Mouse (Mus musculus) lung, embryonic 14.5 days (tissue): Measurements from ENCODE around the gene Pold4. TPM values are rescaled to one million over a fixed set of nuclear protein-coding genes. Genes with fewer than 3 reads are reported as not detected.
"Not testable (repeated sequence)": the region's sequence is repeated elsewhere in the genome, so short reads cannot be mapped to it uniquely, and the experiment has no call there.

Experiments used
- ATAC-seq: fragments of 200-750 bp; cut with Nextera tagmentation; 2 replicates; pipeline ENCODE4 v1.8.0; 2017; ENCODE audit warnings: mild to moderate bottlenecking, moderate TSS enrichment, moderate library complexity; ENCODE audit not compliant: insufficient read depth
- DNase-seq: peaks from one replicate; pipeline ENCODE4 v3.0.0-alpha.2; 2015
- H3K27ac ChIP-seq: fragments of 300-500 bp; sonication (generic); 2 replicates; pipeline ENCODE4 v1.5.1; 2014; ENCODE audit warnings: low read depth, mild to moderate bottlenecking, moderate library complexity
- H3K27me3 ChIP-seq: fragments of 300-500 bp; sonication (generic); 2 replicates; pipeline ENCODE4 v1.6.1; 2014; ENCODE audit warnings: low read length, control low read depth; ENCODE audit not compliant: insufficient read depth
- H3K36me3 ChIP-seq: fragments of 300-500 bp; sonication (generic); 2 replicates; pipeline ENCODE4 v1.6.1; 2014; ENCODE audit warnings: control low read depth; ENCODE audit not compliant: insufficient read depth
- H3K4me1 ChIP-seq: fragments of 300-500 bp; sonication (generic); 2 replicates; pipeline ENCODE4 v1.6.1; 2014; ENCODE audit warnings: antibody characterized with exemption, control low read depth; ENCODE audit not compliant: insufficient read depth
- H3K4me2 ChIP-seq: fragments of 300-500 bp; sonication (generic); 2 replicates; pipeline ENCODE4 v1.6.1; 2014; ENCODE audit warnings: mild to moderate bottlenecking
- H3K4me3 ChIP-seq: fragments of 300-500 bp; sonication (generic); 2 replicates; pipeline ENCODE4 v1.5.1; 2014; ENCODE audit warnings: low read depth, low read length
- H3K9ac ChIP-seq: fragments of 300-500 bp; sonication (generic); 2 replicates; pipeline ENCODE4 v1.6.1; 2014
- H3K9me3 ChIP-seq: fragments of 300-500 bp; sonication (generic); 2 replicates; pipeline ENCODE4 v1.6.1; 2016; ENCODE audit warnings: low read depth, low read length, control low read depth
- CTCF ChIP-seq: IDR thresholded peaks from 2 replicates; pipeline ENCODE4 v1.5.1; 2016; ENCODE audit warnings: antibody characterized with exemption, low read depth
- WGBS: fragments of 180-500 bp; shearing (Covaris S2); extraction: QIAGEN DNeasy Blood & Tissue Kit; methylation state at CpG from one replicate; pipeline ENCODE4 v1.1.7; 2014; 5-methylcytosine and 5-hydroxymethylcytosine counted together
- polyA plus RNA-seq: library from polyadenylated mRNA; unstranded; fragments of >200 nt; fragmentation: Nextera tagmentation; extraction: Ambion mirVana; gene quantifications from 2 replicates; pipeline ENCODE4 v1.2.1, GENCODE M21; 2014

The Pold4 gene
- polyA plus RNA-seq, 1 experiment from 2014 or later, result 22.8 TPM

GRCm38 (mm10) chr19:4242416-4242815 is 10.7 kb downstream of the Pold4 start:
- H3K4me1 ChIP-seq, result no peaks in the 10 kb centered on the region
- H3K4me2 ChIP-seq, result no peak overlapping the region
- WGBS, result 56% methylated on average over 3 of the region's 3 CpGs
- no peaks in the 10 kb centered on the region for H3K9me3 ChIP-seq
- DNase-seq (no peak), ATAC-seq (no peak)
- no peak for TF ChIP-seq CTCF
- H3K4me3 ChIP-seq, result no peak overlapping the region
- no peaks in the 10 kb centered on the region for H3K27me3 ChIP-seq
- H3K36me3 ChIP-seq, result no peaks in the 10 kb centered on the region
- no peak overlapping the region for H3K9ac ChIP-seq
- no peak overlapping the region for H3K27ac ChIP-seq

GRCm38 (mm10) chr19:4244775-4245174 is 13.1 kb downstream of the Pold4 start:
- H3K4me1 ChIP-seq, result no peaks in the 10 kb centered on the region
- DNase-seq (no peak), ATAC-seq (no peak)
- no peaks in the 10 kb centered on the region for H3K9me3 ChIP-seq
- H3K27ac ChIP-seq, result no peak overlapping the region
- H3K27me3 ChIP-seq, result no peaks in the 10 kb centered on the region
- H3K36me3 ChIP-seq, result no peaks in the 10 kb centered on the region
- 75% methylated on average over 6 of the region's 6 CpGs for WGBS
- TF ChIP-seq CTCF, result no peak
- H3K4me3 ChIP-seq, result no peak overlapping the region
- H3K9ac ChIP-seq, result no peak overlapping the region
- H3K4me2 ChIP-seq, result no peak overlapping the region

GRCm38 (mm10) chr19:4247010-4247409 is 15.3 kb downstream of the Pold4 start:
- Histone ChIP-seq H3K9me3 (no peaks in the 10 kb centered on the region), H3K4me1 (no peaks in the 10 kb centered on the region), H3K9ac (no peak overlapping the region), H3K27ac (no peak overlapping the region), H3K4me2 (no peak overlapping the region), H3K4me3 (no peak overlapping the region), H3K36me3 (no peaks in the 10 kb centered on the region), H3K27me3 (no peaks in the 10 kb centered on the region)
- TF ChIP-seq CTCF, result peak; percentile 48
- DNase-seq (peak; percentile 32), ATAC-seq (no peak)
- WGBS, result 50% methylated on average over 1 of the region's 1 CpGs

- not testable (repeated sequence) for H3K9ac ChIP-seq, H3K27me3 ChIP-seq, ATAC-seq, H3K36me3 ChIP-seq, H3K4me1 ChIP-seq, DNase-seq, H3K4me2 ChIP-seq, H3K27ac ChIP-seq, H3K4me3 ChIP-seq, H3K9me3 ChIP-seq
- WGBS, result 40% methylated on average over 1 of the region's 1 CpGs
These were observed 17.0 kb downstream of the Pold4 start for GRCm38 (mm10) chr19:4248683-4249082.

- ATAC-seq (no peak), DNase-seq (no peak)
- H3K27ac ChIP-seq, result no peak overlapping the region
- H3K9ac ChIP-seq, result no peak overlapping the region
- H3K27me3 ChIP-seq, result no peaks in the 10 kb centered on the region
- H3K4me2 ChIP-seq, result no peak overlapping the region
- H3K9me3 ChIP-seq, result no peaks in the 10 kb centered on the region
- TF ChIP-seq CTCF, result no peak
- WGBS, result 90% methylated on average over 7 of the region's 7 CpGs
- H3K36me3 ChIP-seq, result no peaks in the 10 kb centered on the region
- H3K4me3 ChIP-seq, result no peak overlapping the region
- H3K4me1 ChIP-seq, result no peaks in the 10 kb centered on the region
These were observed 22.5 kb downstream of the Pold4 start for GRCm38 (mm10) chr19:4254230-4254629.

- 74% methylated on average over 11 of the region's 11 CpGs for WGBS
- no peak overlapping the region for H3K4me2 ChIP-seq
- H3K27me3 ChIP-seq, result no peaks in the 10 kb centered on the region
- ATAC-seq, result no peak
- H3K9ac ChIP-seq, result no peak overlapping the region
- peak; percentile 54 for TF ChIP-seq CTCF
- no peak overlapping the region for H3K27ac ChIP-seq
- no peaks in the 10 kb centered on the region for H3K36me3 ChIP-seq
- DNase-seq, result peak; percentile 16
- no peaks in the 10 kb centered on the region for H3K9me3 ChIP-seq
- no peak overlapping the region for H3K4me3 ChIP-seq
- no peaks in the 10 kb centered on the region for H3K4me1 ChIP-seq
These were observed 24.0 kb downstream of the Pold4 start for GRCm38 (mm10) chr19:4255583-4256162.

- ATAC-seq, result peak; percentile 90
- H3K9me3 ChIP-seq, result no peaks in the 10 kb centered on the region
- H3K27me3 ChIP-seq, result no peaks in the 10 kb centered on the region
- peak; percentile 90 for TF ChIP-seq CTCF
- peak; percentile 100 for DNase-seq
- no peaks in the 10 kb centered on the region for H3K36me3 ChIP-seq
- H3K4me2 ChIP-seq, result peak overlapping the region; percentile 93
- WGBS, result under 1% methylated on average over 41 of the region's 41 CpGs
- H3K9ac ChIP-seq, result peak overlapping the region; percentile 56
- H3K4me1 ChIP-seq, result no peaks in the 10 kb centered on the region
- peak overlapping the region; percentile 62 for H3K4me3 ChIP-seq
- H3K27ac ChIP-seq, result no peak overlapping the region
These were observed 25.7 kb downstream of the Pold4 start for GRCm38 (mm10) chr19:4257216-4257896.
